Mouse (Mus musculus) granulocyte monocyte progenitor cell, adult 5-6 weeks (primary cell): ENCODE measurements around the gene Dgkb. TPM values are rescaled to one million over a fixed set of nuclear protein-coding genes. Genes with fewer than 3 reads are reported as not detected.

Source experiments
- ATAC-seq: replicated peaks from 2 replicates; pipeline ENCODE4 v1.8.0; 2016; ENCODE audit warnings: mild to moderate bottlenecking, moderate TSS enrichment, inconsistent platforms; ENCODE audit not compliant: poor library complexity, severe bottlenecking
- total RNA-seq, 2 experiments: library from RNA; stranded (forward) in 1 of 2; stranded (reverse) in 1 of 2; fragments of 200-712, 200-1000 nt in 1 of 2; fragments of >200 nt in 1 of 2; fragmentation: Nextera tagmentation in 1 of 2; gene quantifications; 2 replicates each; pipeline ENCODE4 v1.2.3; 2014 to 2017

Dgkb gene
- total RNA-seq (2014; fragmentation: Nextera tagmentation) (not detected in 2 replicates), total RNA-seq (2017) (not detected in 2 replicates)

- no peak for ATAC-seq
Observed at GRCm38 (mm10) chr12:37817426-37817825, at the start of gene Dgkb. Dgkb (plus strand) TSS chr12:37817726.

GRCm38 (mm10) chr12:37769844-37770243 is 47.7 kb upstream of the Dgkb start:
- no peak for ATAC-seq

GRCm38 (mm10) chr12:37773681-37774357 is 43.7 kb upstream of the Dgkb start:
- no peak; the same call in 1 of the 2 replicates for ATAC-seq

GRCm38 (mm10) chr12:37774591-37774990 is 42.9 kb upstream of the Dgkb start:
- ATAC-seq: no peak

GRCm38 (mm10) chr12:37796265-37796928 is 21.1 kb upstream of the Dgkb start:
- no peak for ATAC-seq

- no peak for ATAC-seq
Observed at GRCm38 (mm10) chr12:37814122-37814521, 3.4 kb upstream of the Dgkb start.

GRCm38 (mm10) chr12:37821052-37821810 is 3.7 kb downstream of the Dgkb start:
- no peak for ATAC-seq

- ATAC-seq: no peak
Observed at GRCm38 (mm10) chr12:37880042-37881017, 62.8 kb downstream of the Dgkb start.

- ATAC-seq: no peak
Observed at GRCm38 (mm10) chr12:37881376-37881775, 63.9 kb downstream of the Dgkb start.

- no peak for ATAC-seq
Observed at GRCm38 (mm10) chr12:37882796-37883195, 65.3 kb downstream of the Dgkb start.

- ATAC-seq: no peak
Observed at GRCm38 (mm10) chr12:37883781-37884180, 66.3 kb downstream of the Dgkb start.

GRCm38 (mm10) chr12:37888591-37888990 is 71.1 kb downstream of the Dgkb start:
- no peak for ATAC-seq

GRCm38 (mm10) chr12:37889431-37889830 is 71.9 kb downstream of the Dgkb start:
- ATAC-seq: no peak

GRCm38 (mm10) chr12:37891336-37891735 is 73.8 kb downstream of the Dgkb start:
- ATAC-seq: no peak

- ATAC-seq: no peak
Observed at GRCm38 (mm10) chr12:37942163-37942562, 124.6 kb downstream of the Dgkb start.

- ATAC-seq: no peak
Observed at GRCm38 (mm10) chr12:37956193-37956592, 138.7 kb downstream of the Dgkb start.

GRCm38 (mm10) chr12:37971482-37971881 is 154.0 kb downstream of the Dgkb start:
- ATAC-seq: no peak

GRCm38 (mm10) chr12:37978498-37979187 is 161.1 kb downstream of the Dgkb start:
- no peak for ATAC-seq

- ATAC-seq: no peak
Observed at GRCm38 (mm10) chr12:37985352-37985751, 167.8 kb downstream of the Dgkb start.
